Mouse (Mus musculus): Measurements from ENCODE around the gene Ripor1.

Gene Ripor1

DNA sequence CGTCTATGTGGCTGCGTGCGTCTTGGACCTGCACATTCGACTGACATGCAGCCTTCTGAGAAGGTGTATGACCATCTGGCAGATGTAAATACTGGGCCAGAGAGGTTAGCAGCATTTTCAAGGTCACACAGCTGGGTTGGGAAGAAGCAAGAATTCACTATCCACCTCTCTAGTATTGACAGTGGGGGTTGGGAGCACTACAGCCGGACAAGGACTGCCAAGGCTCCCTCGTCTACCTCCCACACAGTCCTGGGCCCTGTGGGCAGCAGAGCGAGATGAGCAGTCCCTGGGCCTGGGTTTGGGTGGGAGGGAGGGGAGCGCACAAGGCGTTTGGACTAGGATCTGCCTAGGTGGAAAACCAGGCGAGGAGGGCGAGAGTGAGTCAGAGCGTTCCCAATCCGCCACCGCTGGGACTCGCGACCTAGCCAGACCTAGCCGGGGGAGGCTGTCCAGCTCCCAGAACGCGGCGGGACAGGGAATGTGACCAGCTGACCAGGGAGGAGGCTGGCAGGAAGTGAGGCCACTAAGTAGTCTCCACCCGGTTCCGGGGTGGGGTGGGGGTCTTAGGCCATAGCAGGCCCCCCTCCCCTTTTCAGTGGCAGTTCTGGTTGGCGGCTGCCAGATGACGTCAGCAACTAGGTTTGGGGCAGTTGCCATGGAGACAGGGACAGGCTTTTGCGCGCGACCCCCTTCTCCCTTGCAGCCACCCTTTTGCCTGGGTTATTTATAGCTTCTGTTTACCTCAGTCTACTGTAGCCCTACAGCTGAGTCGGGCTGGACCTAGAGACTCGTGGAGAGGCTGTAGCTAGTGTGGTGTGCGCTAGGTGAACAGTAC lies 1.4 kb downstream of the Ripor1 start:
- peak; percentile 70 for DNase-seq

DNA sequence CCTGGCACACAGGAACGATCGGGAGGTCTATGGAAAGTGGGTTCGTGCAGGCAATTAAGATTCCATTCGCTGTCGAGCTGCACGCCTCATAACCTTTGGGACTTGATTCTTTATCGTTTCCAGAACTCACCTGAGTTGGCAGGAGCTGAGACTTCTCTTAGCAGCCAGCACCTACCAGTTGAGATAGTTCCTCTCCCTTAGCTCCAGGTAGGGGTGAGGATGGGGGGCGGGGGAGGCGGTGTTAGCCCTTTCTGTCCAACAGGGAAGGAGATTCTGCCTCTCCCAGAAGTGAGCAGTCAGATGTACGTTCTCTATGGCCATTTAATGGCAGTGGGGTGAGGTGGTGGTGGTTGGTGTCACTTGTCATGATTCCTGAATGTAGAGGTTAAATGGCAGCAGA lies 2.0 kb downstream of the Ripor1 start:
- no peak for DNase-seq

DNA sequence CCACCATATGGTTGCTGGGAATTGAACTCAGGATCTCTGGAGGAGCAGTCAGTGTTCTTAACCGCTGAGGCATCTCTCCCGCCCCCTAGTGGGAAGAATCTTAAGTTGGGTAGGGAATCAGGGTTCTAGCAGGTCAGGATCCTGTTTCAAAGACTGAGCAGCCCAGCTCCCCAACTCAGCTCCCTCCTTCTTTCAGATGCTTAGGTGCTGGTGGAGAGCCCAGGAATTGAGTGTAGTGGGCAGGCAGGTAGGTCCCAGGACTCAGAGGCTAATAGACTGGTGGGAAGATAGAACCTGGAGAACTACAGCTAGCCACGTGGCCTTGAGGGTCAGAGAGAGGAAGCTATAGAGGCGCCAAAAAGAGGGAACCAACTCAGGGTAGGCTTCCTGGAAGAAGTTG lies 2.6 kb downstream of the Ripor1 start:
- peak; percentile 67 for DNase-seq

DNA sequence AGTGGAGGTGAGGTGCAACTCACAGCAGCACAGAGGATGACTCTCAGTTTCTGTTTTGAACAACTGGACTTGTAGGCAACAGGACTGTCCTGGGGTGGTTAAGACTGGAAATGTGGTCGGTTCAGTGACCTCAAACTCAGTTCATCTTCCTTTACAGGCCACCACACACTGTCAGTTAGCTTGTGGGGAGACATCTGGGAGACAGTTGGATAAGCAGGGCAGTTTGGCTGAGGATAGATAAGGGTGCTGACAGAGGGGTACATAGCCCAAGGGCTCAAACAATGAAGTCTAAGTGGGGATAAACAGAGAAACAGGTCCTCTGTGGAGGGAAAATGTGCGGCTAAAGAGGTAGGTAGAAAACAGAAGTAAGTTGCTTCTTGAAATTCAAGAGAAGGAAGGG lies 4.3 kb downstream of the Ripor1 start:
- peak; percentile 53 for DNase-seq

DNA sequence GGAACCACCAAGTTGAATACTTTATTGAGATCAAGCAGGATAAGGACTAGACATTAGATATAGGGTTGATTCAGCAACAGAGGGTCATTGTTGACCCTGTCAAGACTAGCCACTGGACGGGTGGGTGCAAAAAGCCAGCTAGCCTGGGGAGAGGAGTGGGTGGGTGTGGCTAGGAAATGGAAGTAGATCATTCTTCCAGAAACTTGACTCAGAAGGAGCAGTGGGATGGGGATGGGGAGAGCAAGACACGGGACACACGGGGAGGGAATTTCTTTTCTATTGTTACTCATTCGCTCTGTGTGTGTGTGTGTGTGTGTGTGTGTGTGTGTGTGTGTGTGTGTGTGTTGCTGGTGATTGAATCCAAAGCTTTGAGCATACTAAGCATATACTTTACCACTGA lies 4.7 kb downstream of the Ripor1 start:
- no peak for DNase-seq

DNA sequence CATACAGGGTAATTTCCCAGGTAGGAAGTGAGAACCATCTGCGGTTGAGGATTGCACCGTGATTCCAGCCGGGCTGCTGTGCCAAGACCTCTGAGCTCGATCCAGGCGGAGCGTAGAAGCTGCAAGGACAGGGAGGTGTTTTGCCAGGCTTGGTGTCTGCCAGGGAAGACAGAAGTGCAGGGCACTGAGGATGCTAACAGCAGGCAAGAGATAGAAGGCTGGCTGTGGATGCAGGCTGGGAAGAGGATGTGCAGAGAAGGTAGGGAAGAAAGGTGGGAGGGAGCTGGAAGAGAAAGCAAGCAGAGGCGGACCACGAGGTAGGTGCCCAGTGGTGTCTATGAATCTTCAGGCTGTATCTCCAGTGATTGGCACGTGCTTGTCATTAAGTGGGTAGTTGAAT lies 6.8 kb downstream of the Ripor1 start:
- DNase-seq, result no peak

DNA sequence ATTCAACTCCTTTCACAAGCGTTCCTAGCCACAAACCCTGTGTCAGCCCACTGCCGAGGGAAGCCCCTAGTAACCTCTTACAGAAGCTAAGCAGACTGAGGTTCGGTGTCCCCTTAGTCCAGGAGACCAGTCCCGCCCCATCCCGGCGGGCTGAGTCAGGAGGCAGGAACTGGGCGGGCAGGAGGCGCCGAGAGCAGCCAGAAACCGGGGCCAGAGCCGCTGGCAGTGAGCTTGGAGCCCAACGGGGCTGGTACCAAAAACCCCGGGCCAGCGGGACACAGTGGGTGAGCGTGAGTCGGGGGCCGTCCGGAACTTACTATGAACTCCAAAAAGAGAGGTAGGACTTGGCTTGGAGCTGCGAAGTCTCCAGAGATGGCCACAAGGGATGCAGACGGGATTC lies 8.0 kb downstream of the Ripor1 start:
- peak; percentile 26 for DNase-seq

DNA sequence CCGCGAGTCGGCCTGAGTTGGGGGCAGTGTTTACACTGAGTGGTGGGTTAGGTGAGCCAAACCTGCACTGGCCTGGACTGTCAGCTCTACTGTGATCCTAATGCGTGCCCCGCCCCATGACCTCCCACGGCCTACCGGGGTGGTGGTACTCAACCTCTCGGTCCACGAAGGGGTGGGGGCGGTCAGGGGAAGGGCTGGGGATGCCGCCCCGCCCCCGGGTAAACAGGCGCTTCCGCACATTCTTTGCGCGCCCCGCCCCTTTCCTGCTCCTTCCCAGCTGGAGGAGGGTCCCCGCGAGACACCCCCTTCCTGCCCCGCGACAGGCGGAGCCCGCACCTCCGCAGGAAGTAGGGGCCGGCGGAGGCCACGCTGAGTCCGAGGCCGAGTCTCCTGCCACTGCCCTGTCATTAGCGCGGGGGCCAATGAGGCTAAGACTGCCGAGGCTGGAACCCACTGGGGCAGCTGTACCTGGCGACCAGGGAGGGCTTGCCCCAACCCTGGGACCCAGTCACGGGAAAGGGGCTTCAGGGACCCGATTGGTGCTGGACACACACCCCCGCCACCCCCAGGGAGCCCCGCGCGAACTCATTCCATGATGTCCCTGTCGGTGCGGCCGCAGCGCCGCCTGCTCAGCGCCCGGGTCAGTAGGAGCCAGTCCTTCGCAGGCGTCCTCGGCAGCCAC lies 8.9 kb downstream of the Ripor1 start:
- DNase-seq, result peak; percentile 65

DNA sequence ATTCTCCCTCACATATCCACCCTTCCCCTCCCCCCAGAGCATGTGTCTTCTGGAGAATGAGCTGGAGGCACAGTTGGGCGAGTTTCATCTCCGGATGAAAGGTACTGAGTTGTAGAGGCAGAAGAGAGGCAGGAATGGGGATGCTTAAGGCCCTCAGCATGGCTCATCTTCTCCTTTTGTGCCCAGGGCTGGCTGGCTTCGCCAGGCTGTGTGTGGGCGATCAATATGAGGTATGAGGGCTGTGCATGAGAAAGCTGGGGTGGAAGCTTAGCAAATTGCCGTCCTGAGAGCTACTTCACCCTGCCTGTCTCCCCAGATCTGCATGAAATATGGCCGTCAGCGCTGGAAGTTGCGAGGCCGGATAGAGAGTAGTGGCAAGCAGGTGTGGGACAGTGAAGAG lies 10.9 kb downstream of the Ripor1 start:
- no peak for DNase-seq

DNA sequence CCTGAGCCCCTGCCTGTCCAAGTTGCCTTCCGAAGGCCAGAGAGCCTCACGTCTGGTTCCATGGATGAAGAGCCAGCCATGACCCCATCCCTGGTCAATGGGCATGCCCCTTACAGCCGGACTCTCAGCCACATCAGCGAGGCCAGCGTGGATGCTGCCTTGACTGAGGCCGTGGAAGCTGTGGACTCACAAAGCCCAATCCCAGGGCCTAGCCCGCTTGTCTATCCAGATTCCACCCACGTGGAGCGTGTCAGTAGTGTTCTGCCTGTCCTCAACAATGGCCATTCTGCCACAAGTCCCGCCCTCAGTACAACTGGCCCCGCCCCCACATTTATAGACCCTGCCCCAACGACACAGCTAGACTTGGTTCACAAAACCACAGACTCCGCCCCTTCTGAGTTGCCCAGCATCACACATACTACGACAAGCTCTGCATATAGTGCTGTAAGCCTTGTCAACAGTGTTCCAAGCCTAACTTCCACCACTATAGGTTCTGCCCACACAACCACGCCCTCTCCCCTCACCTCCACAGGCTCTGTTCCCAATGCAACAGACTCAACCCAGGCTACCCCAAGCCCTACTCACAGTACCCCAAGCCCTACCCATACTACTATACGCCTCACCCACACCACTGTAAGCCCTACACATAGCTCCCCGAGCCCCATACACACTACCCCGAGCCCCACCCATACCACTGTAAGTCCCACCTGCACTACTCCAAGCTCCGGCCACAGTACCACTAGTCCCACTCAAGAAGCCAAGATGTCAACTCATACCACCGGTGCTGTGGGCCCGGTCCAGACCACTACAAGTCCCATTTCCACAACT lies 12.6 kb downstream of the Ripor1 start:
- DNase-seq, result peak; percentile 40

DNA sequence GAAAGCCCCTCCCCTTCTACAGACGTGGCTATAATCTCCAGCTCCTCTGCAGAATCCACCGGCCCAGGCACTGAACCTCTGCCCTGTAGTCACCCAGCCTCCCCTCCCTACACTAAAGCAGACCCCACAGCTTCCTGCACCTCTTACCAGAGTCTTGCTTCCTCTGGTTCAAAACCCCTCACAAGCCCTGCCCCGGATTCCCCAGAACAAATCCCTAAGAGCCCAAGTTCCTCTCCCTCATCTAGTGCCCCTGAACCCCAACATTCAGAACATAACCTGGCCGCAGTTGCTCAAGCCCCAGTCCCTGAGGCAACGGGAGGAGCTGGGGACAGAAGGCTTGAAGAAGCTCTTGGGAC lies 13.2 kb downstream of the Ripor1 start:
- no peak for DNase-seq

DNA sequence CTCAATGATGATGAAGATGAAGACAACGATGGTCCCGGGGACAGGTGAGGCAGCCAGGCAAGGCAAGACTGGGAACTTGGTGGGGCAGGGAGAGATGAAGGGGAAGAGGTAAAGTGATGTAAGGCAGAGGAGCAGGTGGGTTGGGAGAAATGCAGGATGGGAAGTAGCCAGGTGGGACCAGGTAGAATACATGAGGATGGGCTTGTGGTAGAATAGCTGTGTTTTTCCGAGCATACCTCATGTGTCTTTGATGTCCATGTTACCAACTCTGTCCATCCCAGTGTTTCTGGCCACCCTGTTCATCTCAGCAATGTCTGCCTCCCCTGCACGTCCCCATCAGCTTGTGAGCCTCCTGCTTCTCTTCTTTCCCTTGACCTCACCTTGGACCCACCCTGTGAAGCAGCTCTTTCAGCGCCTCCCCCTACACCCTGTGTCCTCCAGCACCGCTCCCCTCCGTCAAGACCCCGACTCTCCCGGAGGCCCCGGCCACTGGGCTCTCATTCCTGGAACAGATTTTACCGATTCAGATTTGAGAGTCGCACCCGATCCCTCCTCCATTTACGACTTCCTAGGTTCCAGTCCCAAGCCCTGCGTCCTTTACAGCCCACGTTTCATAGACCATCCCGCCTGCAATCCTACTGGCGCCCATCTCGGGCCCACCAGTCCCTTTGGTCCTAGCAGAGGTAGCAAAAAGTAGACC lies 14.0 kb downstream of the Ripor1 start:
- DNase-seq, result no peak

DNA sequence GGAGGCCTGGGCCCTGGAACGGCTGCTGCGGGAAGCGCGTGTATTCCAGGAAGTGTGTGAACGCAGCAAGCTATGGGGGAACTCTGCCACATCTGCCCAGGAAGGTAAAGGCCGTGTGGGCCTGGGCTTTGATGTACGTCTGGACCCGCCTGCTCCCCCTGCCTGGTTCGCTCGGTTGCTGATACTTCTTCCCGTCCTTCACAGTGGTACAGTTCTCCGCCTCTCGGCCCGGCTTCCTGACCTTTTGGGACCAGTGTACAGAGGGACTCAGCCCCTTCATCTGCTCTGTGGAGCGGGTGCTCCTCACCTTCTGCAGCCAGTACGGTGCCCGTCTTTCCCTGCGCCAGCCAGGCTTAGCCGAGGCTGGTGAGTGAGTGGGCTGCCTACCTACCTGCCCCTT lies 15.2 kb downstream of the Ripor1 start:
- no peak for DNase-seq

DNA sequence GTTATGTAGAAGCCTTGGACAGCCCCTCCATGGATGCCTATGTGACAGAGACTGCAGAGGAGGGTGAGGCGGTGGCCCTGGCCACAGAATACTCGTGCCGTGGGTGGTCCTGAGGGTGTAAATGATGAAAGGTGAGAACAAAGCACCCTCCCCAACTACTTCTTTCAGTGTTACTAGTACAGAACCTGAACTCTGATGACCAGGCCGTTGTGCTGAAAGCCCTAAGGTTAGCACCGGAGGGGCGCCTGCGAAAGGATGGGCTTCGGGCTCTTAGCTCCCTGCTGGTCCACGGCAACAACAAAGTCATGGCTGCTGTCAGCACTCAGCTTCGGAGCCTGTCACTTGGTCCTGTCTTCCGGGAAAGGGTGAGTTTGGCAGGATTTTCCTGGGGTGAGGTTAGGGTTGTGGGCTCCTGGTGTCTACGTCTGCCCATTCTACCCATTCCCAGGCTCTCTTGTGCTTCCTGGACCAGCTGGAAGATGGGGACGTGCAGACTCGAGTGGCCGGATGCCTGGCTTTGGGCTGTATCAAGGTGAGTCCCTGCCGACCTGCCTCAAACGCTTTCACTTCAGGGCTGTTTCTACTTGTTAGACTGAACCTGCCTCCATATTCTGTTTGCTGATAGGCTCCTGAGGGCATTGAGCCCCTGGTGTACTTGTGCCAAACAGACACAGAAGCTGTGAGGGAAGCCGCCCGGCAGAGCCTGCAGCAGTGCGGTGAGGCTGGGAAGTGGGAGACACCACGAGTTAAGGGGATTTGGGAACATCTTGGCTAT lies 16.1 kb downstream of the Ripor1 start:
- no peak for DNase-seq

DNA sequence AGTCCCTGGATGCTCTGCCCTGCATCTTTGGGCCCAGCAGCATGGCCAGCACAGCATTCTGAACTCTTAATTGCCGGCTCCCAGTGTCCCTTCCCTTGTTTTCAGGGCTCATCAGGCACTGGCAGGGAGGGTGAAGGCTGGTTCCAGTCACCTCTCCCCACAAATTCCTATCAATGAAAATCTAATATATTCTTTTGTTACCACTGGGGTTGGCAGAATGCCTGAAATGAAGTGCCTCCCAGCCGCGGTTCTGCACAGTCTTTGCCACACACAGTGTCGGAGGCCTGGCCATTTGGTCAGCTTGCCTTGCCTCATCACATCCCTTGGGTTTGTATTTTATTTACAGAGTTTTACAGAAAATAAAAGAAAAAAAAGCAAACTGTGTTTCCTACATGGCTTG lies 16.8 kb downstream of the Ripor1 start:
- no peak for DNase-seq

DNA sequence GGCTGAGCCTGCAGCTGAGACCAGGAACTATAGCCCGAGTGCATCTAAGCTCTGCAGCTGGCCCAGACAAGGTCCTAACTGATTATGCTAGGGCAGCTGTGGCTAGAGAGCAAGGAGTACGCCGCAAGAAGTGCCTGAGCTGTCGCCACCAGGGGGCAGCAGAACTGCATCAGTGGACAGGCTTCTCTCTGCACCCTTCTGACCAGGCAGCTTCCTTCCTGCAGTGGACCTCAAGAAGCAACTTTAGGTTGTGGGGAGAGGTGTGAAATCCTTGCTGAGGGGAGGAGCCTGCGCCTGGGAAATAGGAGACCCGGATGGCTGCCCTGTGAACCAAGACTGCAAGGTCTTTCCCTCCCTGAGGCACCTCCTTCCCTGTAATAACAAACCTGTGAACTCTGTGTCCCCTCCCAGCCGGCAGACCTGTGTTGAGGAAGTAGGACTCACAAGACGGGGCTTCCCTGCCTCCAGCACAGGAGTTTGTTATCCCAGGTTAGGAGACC lies 17.4 kb downstream of the Ripor1 start:
- DNase-seq, result peak; percentile 93

DNA sequence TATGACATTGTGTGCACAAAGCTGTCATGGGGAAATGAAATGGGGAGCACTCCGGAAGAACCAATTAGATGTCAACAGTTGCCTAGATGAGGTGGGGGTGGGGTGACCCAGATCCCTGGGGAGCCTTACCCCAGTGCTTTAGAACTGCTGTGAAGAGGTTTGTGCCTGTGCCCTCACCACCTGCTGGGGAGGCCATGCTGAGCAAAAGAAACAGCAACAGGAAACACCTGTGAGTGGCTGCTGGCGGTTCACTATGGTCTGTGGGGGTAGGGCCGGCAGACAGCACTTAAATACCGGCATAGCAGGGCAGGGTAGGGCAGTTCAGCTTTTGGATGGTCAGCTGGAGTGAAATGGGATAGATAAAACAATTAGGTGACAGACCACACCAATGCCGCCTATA lies 18.1 kb downstream of the Ripor1 start:
- no peak for DNase-seq

DNA sequence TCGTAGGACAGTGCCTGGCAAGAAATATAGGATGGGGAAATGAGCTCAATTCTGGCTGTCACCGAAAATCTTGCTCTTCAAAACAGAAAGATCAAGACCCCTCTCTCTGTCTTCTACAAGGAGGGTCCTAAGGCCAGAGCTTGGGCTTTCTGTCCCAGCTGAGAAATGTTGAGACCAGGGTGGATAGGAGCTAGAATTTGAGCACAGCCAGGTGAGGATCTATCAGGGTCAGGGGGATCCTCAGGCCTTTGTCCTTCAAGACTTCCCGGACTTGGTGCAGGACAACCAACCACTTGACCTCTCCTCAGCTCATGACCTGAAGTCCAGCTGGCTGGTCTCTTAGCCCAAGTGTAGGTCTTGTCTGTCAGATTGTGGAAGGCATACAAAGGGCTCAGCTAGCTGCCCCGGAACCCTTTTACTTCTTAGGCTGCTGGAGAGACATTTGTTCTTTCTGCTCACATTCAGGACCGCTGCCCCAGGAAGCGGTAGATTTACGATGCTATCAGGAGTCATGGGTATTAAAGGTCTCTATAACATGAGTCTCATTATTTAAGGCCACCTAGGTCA lies 18.7 kb downstream of the Ripor1 start:
- no peak for DNase-seq

DNA sequence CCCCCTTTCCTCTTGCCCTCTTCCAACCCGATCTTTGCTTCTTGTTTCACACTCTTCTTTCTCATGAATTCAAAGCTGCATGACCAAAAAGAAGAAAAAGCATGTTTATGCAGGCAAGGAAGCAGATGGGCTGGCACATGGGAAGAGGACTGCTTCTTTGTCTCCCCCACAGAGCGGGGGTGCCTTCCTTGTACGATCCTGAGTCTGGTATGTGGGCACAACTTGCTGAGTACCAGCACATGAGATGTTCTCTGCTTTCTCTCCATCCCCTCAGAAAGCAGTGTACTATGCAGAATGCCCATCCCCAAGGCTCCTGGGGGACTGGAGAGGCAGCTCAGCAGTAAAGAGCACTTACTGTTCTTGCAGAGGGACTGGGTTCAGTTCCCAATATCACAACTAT lies 19.3 kb downstream of the Ripor1 start:
- DNase-seq, result no peak

DNA sequence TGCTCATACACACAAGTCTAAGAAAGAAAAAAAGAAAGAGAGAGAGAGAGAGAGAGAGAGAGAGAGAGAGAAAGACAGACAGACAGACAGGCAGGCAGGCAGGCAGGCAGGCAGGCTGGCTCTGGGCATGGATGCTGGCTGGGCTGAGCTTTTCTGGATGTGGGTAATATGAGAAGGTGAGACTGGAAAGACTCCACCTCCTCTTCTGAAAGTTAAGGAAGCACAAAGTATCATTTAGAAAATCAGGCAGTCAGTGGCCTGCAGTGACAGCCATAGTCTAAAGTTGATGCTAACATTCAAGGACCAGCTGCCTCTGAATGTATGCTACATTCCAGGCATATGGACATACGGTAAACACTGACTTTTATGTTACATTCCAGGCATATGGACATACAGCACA lies 19.8 kb downstream of the Ripor1 start:
- no peak for DNase-seq

DNA sequence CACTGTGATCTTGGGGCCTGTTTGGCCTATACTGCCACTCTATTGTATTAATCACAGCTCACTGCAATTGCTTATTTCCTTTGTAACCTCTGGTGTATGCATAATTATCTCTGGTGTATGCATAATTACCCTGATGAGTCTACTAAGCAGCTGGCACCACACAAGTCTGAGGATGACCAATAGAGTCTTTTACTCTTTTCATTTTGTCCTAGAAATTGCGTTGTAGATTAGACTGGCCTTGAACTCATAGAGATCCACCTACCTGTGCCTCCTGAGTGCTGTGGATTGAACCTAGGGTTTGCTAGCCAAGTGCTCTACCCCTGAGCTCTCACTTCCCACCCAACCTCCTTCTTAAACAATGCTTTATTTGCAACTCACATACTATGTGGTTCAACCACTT lies 21.0 kb downstream of the Ripor1 start:
- no peak for DNase-seq

DNA sequence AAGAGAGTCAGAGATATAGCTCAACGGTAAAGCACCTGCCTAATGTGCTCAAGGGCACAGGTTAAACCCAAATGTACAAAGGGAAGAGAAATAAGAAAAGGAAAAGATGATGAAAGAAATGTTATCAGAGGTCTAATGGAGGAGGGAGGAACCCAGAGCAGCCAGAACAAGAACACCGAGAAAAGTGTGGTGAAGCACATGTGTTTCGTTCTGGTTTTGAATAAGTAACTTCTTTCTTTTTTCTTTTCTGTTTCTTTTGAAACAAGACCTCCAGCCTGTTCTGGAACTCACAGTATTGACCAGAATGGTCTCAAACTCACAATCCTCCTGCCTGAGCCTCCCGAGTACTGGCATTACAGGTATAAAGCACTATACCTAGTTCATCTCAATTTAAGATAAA lies 24.3 kb downstream of the Ripor1 start:
- DNase-seq, result no peak
